Mouse (Mus musculus): ENCODE data around the gene Slc35d1.

- TF ChIP-seq CTCF (IDR thresholded peaks at IDR 0.05; ENCODE audit: insufficient read depth, low read length): no peak
- no peak for TF ChIP-seq POLR2A (IDR thresholded peaks at IDR 0.05; ENCODE audit: borderline replicate concordance, extremely low read depth, low read depth, low read length)
These were observed 32.3 kb upstream of the Slc35d1 start for GRCm38 (mm10) chr4:103247249-103247648.
